Mouse (Mus musculus) ES-E14 (cell line): ENCODE results near the gene Ces1h. TPM values are rescaled to one million over a fixed set of nuclear protein-coding genes. Genes with fewer than 3 reads are reported as not detected.

ENCODE experiments used
- DNase-seq: peaks from one replicate; pipeline ENCODE4 v3.0.0-alpha.2; 2013; ENCODE audit warnings: low read depth, low spot score
- H3K27ac ChIP-seq: 2 replicates; pipeline ENCODE4 v1.5.1; 2012; ENCODE audit warnings: low read depth, mild to moderate bottlenecking, low read length, moderate library complexity, mixed read lengths; ENCODE audit not compliant: poor library complexity, insufficient read depth, severe bottlenecking
- H3K36me3 ChIP-seq: 2 replicates; pipeline ENCODE4 v1.6.1; 2012; ENCODE audit warnings: mild to moderate bottlenecking, low read length, moderate library complexity, mixed read lengths; ENCODE audit not compliant: control insufficient read depth, poor library complexity, insufficient read depth, severe bottlenecking
- H3K4me1 ChIP-seq, 2 experiments: fragments of 150-350 bp in 1 of 2; sonication (generic) in 1 of 2; 2 replicates each; pipeline ENCODE4 v1.6.1; 2012; ENCODE audit warnings: low read length in 2 of 2, mild to moderate bottlenecking in 1 of 2, mixed read lengths in 1 of 2; ENCODE audit not compliant: control insufficient read depth in 2 of 2, insufficient read depth in 2 of 2, poor library complexity in 1 of 2
- H3K4me3 ChIP-seq, 2 experiments: fragments of 150-350 bp in 1 of 2; sonication (generic) in 1 of 2; 2 replicates each; pipeline ENCODE4 v1.5.1; 2012; ENCODE audit warnings: low read length in 2 of 2, low read depth in 1 of 2, mild to moderate bottlenecking in 1 of 2, mixed read lengths in 1 of 2; ENCODE audit not compliant: insufficient read depth in 1 of 2, poor library complexity in 1 of 2, severe bottlenecking in 1 of 2
- H3K9ac ChIP-seq: 2 replicates; pipeline ENCODE4 v1.6.1; 2012; ENCODE audit warnings: low read depth, mild to moderate bottlenecking, low read length, mixed read lengths; ENCODE audit not compliant: poor library complexity, insufficient read depth, severe bottlenecking
- H3K9me3 ChIP-seq: fragments of 150-350 bp; sonication (generic); 2 replicates; pipeline ENCODE4 v1.6.1; 2012; ENCODE audit warnings: low read depth, mild to moderate bottlenecking, low read length; ENCODE audit not compliant: control insufficient read depth, insufficient read depth
- CHD2 ChIP-seq: IDR thresholded peaks from 2 replicates; pipeline ENCODE4 v1.6.1; 2014; ENCODE audit warnings: mild to moderate bottlenecking, low read depth, low read length, inconsistent platforms
- HCFC1 ChIP-seq: IDR thresholded peaks from 2 replicates; pipeline ENCODE4 v1.6.1; 2012; ENCODE audit warnings: low read length, inconsistent platforms, borderline replicate concordance; ENCODE audit not compliant: insufficient read depth
- MAFK ChIP-seq: IDR thresholded peaks from 2 replicates; pipeline ENCODE4 v1.6.1; 2014; ENCODE audit warnings: mild to moderate bottlenecking, low read depth, low read length, inconsistent platforms; ENCODE audit not compliant: insufficient read depth
- ZC3H11A ChIP-seq: IDR thresholded peaks from 2 replicates; pipeline ENCODE4 v1.6.1; 2012; ENCODE audit warnings: low read depth, mild to moderate bottlenecking, inconsistent platforms, low read length, borderline replicate concordance
- ZNF384 ChIP-seq: IDR thresholded peaks from 2 replicates; pipeline ENCODE4 v1.6.1; 2012; ENCODE audit warnings: low read depth, low read length, inconsistent platforms
- in situ Hi-C, 2 experiments: fragments of 600-800 bp; cut with MboI; formaldehyde crosslinking; loops; one replicate each; pipeline ENCODE4 v1.15.1; 2025; ENCODE audit warnings: low sequenced_read_pairs in 2 of 2, inconsistent platforms in 1 of 2; ENCODE audit not compliant: unreplicated experiment in 2 of 2
- total RNA-seq: library from RNA; depleted of rRNA; stranded (reverse); fragments of 300-350 nt; gene quantifications from 2 replicates; pipeline ENCODE4 v1.2.3, GENCODE M21; 2012; rRNA removed

Ces1h gene
- total RNA-seq, 1 experiment: not detected

DNA sequence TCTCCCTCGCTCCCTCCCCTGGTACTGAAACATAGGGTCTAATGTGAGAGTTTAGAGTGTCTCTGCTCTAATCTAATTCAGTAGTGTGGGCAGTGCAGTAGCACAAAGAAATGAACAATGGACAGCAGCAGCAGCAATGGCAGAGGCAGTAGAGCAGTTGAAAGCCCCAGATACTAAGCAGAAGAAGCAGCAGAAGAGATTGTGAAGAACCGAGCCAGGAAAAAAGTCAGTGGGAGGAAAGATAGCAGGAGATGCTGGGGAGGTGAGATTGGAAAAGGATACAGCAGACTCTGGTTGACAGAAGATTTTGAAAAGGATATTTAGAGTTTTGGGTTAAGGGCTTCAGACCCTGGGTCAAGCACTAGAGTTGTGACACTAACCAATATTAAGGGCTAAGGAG is 64.0 kb downstream of the Ces1h start:
- Histone ChIP-seq H3K4me3 (no peak overlapping the region), H3K27ac (no peak overlapping the region), H3K9me3 (no peaks in the 10 kb centered on the region), H3K36me3 (no peaks in the 10 kb centered on the region), H3K4me1 (no peaks in the 10 kb centered on the region), H3K9ac (no peak overlapping the region)
- DNase-seq: no peak
- in situ Hi-C loops: no loop called here
- no peak for TF ChIP-seq ZNF384
- TF ChIP-seq MAFK: no peak
- no peak for TF ChIP-seq HCFC1
- TF ChIP-seq ZC3H11A: no peak
- TF ChIP-seq CHD2: no peak

Other genes starting within 250 kb of the Ces1h start
- gene Ces1c, start 248.4 kb downstream of the Ces1h start, total RNA-seq: 0.79 and 0.85 TPM in 2 replicates
- not detected in 2 replicates for gene Ces1d, start 181.9 kb downstream of the Ces1h start, total RNA-seq
- gene Ces1e, start 150.1 kb downstream of the Ces1h start, total RNA-seq: not detected in 2 replicates
- not detected in 2 replicates for gene Ces1f, start 100.0 kb downstream of the Ces1h start, total RNA-seq
- gene Ces1g, start 42.4 kb downstream of the Ces1h start, total RNA-seq: 0.09 TPM in 1 of 2 replicates, not detected in the other
- gene Ces5a, start 156.1 kb upstream of the Ces1h start, total RNA-seq: not detected in 2 replicates